Mouse (Mus musculus) megakaryocyte, embryonic 14.5 days (primary cell): ENCODE data around the gene Lxn.

ENCODE experiments used
- FLI1 ChIP-seq: IDR thresholded peaks from 2 replicates; pipeline ENCODE4 v1.6.1; 2012; ENCODE audit warnings: low read length, inconsistent platforms, mixed read lengths
- GATA1 ChIP-seq: IDR thresholded peaks from 3 replicates; pipeline ENCODE4 v1.6.1; 2012; ENCODE audit warnings: mixed read lengths, low read length, inconsistent platforms, borderline replicate concordance

GRCm38 (mm10) chr3:67429999-67430380, 33.7 kb downstream of the Lxn start, which contains the start of gene Gfm1:
- TF ChIP-seq GATA1 = no peak
- TF ChIP-seq FLI1 = no peak; the same call in 1 of the 2 replicates
